Mouse (Mus musculus) layer of hippocampus, postnatal 36 days (tissue): ENCODE data around the gene Rps28. TPM values are rescaled to one million over a fixed set of nuclear protein-coding genes. Genes with fewer than 3 reads are reported as not detected.

Experiments used
- DNase-seq, 2 experiments: peaks; one replicate each; pipeline ENCODE4 v3.0.0; 2022
- total RNA-seq, 2 experiments: library from RNA; stranded (reverse); gene quantifications; 2 replicates each; pipeline ENCODE4 v1.2.3; 2021

Gene Rps28
- total RNA-seq, 2 experiments from 2014 or later, result 742 to 754 TPM

- DNase-seq, result no peak
These were observed 50.9 kb downstream of the Rps28 start for GRCm38 (mm10) chr17:33773426-33773825.

DNA sequence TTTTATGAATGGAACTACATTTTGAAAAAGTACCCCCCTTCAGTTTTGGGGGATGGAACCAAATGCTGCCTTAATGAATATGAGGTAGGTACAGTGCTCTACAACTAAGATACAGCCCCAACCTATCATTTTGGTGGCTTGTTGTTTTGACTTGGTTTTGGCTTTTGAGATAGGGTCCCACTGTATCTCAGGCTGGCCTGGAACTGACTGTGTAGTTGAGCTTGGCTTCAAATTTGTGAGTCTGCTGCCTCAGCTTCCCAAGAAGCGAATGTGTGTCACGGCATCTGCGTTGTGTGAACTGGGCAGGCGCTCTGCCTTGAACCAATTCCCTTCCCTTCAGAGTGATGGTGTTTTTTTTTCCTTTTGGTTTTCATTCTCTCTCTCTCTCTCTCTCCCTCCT lies 52.7 kb downstream of the Rps28 start:
- no peak for DNase-seq

Other genes starting within 250 kb of the Rps28 start
- gene Zfp414, start 195.5 kb downstream of the Rps28 start, total RNA-seq, result 10 to 100 TPM; 46.2 to 46.7 TPM
- under 1 TPM in 1 of 2 experiments, not detected in 1; 0.50 TPM for gene Pram1, start 186.5 kb downstream of the Rps28 start, total RNA-seq
- 100 to 1,000 TPM; 157 to 166 TPM for gene Hnrnpm, start 137.7 kb downstream of the Rps28 start, total RNA-seq
- gene March2, start 105.9 kb downstream of the Rps28 start, total RNA-seq, result 10 to 100 TPM; 83.7 to 88.1 TPM
- gene Rab11b, start 64.0 kb downstream of the Rps28 start, total RNA-seq, result 100 to 1,000 TPM; 280 to 301 TPM
- 1 to 10 TPM; 3.3 to 5.9 TPM for gene Angptl4, start 42.7 kb downstream of the Rps28 start, total RNA-seq
- 10 to 100 TPM; 35.0 to 36.2 TPM for gene Kank3, start 14.0 kb downstream of the Rps28 start, total RNA-seq
- 100 to 1,000 TPM; 207 to 228 TPM for gene Ndufa7, start within 50 bp of the Rps28 start, total RNA-seq
- gene Cd320, start 18.5 kb upstream of the Rps28 start, total RNA-seq, result 10 to 100 TPM; 22.2 to 24.9 TPM
- not detected for gene Gm7029, start 49.3 kb upstream of the Rps28 start, total RNA-seq
- gene Kifc1, start 66.1 kb upstream of the Rps28 start, total RNA-seq, result 1 to 10 TPM; 1.9 to 2.5 TPM
- gene Platr17, start 80.6 kb upstream of the Rps28 start, total RNA-seq, result not detected
- gene Daxx, start 84.9 kb upstream of the Rps28 start, total RNA-seq, result 10 to 100 TPM; 25.4 to 33.0 TPM
- 10 to 100 TPM; 32.5 to 38.9 TPM for gene Tapbp, start 91.3 kb upstream of the Rps28 start, total RNA-seq
- 10 to 100 TPM; 26.9 to 30.8 TPM for gene Zbtb22, start 91.3 kb upstream of the Rps28 start, total RNA-seq
- 10 to 100 TPM; 66.4 to 79.8 TPM for gene Rgl2, start 105.0 kb upstream of the Rps28 start, total RNA-seq
- 10 to 100 TPM; 85.6 to 91.8 TPM for gene Pfdn6, start 115.8 kb upstream of the Rps28 start, total RNA-seq
- 10 to 100 TPM; 15.9 to 17.9 TPM for gene Wdr46, start 116.1 kb upstream of the Rps28 start, total RNA-seq
- 1 to 10 TPM; 4.5 to 6.2 TPM for gene B3galt4, start 126.9 kb upstream of the Rps28 start, total RNA-seq
- gene Vps52, start 131.2 kb upstream of the Rps28 start, total RNA-seq, result 10 to 100 TPM; 80.0 to 84.8 TPM
- 100 to 1,000 TPM; 327 to 330 TPM for gene Rps18, start 131.4 kb upstream of the Rps28 start, total RNA-seq
- 10 to 100 TPM; 16.3 to 16.9 TPM for gene H2-K1, start 175.8 kb upstream of the Rps28 start, total RNA-seq
- gene Ring1, start 200.1 kb upstream of the Rps28 start, total RNA-seq, result 10 to 100 TPM; 39.6 to 42.9 TPM
- 10 to 100 TPM; 60.2 to 61.7 TPM for gene H2-Ke6, start 203.5 kb upstream of the Rps28 start, total RNA-seq
- 10 to 100 TPM; 88.5 to 92.6 TPM for gene Slc39a7, start 207.1 kb upstream of the Rps28 start, total RNA-seq
- gene Rxrb, start 207.2 kb upstream of the Rps28 start, total RNA-seq, result 10 to 100 TPM; 77.8 to 79.2 TPM
- 10 to 100 TPM; 20.3 to 21.8 TPM for gene Col11a2, start 214.9 kb upstream of the Rps28 start, total RNA-seq